Mouse (Mus musculus) gastrocnemius, adult 18-20 months (tissue): ENCODE measurements around the gene Cfap221. TPM values are rescaled to one million over a fixed set of nuclear protein-coding genes. Genes with fewer than 3 reads are reported as not detected.

Source experiments
- DNase-seq: peaks from one replicate; pipeline ENCODE4 v3.0.0; 2021; ENCODE audit warnings: low spot score
- long read RNA-seq, 2 experiments: library from polyadenylated mRNA; stranded (forward); transcript quantifications; one replicate each; pipeline ENCODE4 v2.0.0; 2021
- total RNA-seq, 2 experiments: library from RNA; stranded (reverse); gene quantifications; 2 replicates each; pipeline ENCODE4 v1.2.3; 2021

Gene Cfap221
- not detected for total RNA-seq
- long read RNA-seq, experiment 1, result 0 reads
- long read RNA-seq, experiment 2, result 0 reads

- peak; percentile 7 for DNase-seq
These were observed at the start of gene Cfap221 for GRCm38 (mm10) chr1:119996798-119997581. TSS of gene Cfap221 (minus strand) at chr1:119997234.

GRCm38 (mm10) chr1:120044584-120044983, 47.5 kb upstream of the Cfap221 start:
- DNase-seq, result peak; percentile 8

- DNase-seq, result no peak
These were observed 45.4 kb upstream of the Cfap221 start for GRCm38 (mm10) chr1:120042421-120042820.

- DNase-seq, result no peak
These were observed 41.6 kb upstream of the Cfap221 start for GRCm38 (mm10) chr1:120038594-120038993.

- DNase-seq, result no peak
These were observed 40.1 kb upstream of the Cfap221 start for GRCm38 (mm10) chr1:120037021-120037683.

GRCm38 (mm10) chr1:120035456-120036034, 38.5 kb upstream of the Cfap221 start:
- no peak for DNase-seq

GRCm38 (mm10) chr1:120034793-120035192, 37.8 kb upstream of the Cfap221 start:
- no peak for DNase-seq

GRCm38 (mm10) chr1:120033469-120033854, 36.4 kb upstream of the Cfap221 start:
- no peak for DNase-seq

- DNase-seq, result peak; percentile 77
These were observed 35.9 kb upstream of the Cfap221 start for GRCm38 (mm10) chr1:120032804-120033468.

GRCm38 (mm10) chr1:120030474-120030873, 33.4 kb upstream of the Cfap221 start:
- no peak for DNase-seq

GRCm38 (mm10) chr1:120027693-120028092, 30.7 kb upstream of the Cfap221 start:
- DNase-seq, result peak; percentile 20

- peak; percentile 32 for DNase-seq
These were observed 28.0 kb upstream of the Cfap221 start for GRCm38 (mm10) chr1:120025050-120025439.

- peak; percentile 28 for DNase-seq
These were observed 27.5 kb upstream of the Cfap221 start for GRCm38 (mm10) chr1:120024331-120025049.

GRCm38 (mm10) chr1:120021951-120022350, 24.9 kb upstream of the Cfap221 start:
- no peak for DNase-seq

- DNase-seq, result no peak
These were observed 23.4 kb upstream of the Cfap221 start for GRCm38 (mm10) chr1:120020322-120020897.

GRCm38 (mm10) chr1:120019428-120019827, 22.4 kb upstream of the Cfap221 start:
- no peak for DNase-seq

- no peak for DNase-seq
These were observed 21.9 kb upstream of the Cfap221 start for GRCm38 (mm10) chr1:120018900-120019299.

- no peak for DNase-seq
These were observed 19.2 kb upstream of the Cfap221 start for GRCm38 (mm10) chr1:120016240-120016639.

- peak; percentile 61 for DNase-seq
These were observed 16.1 kb upstream of the Cfap221 start for GRCm38 (mm10) chr1:120013111-120013510.

GRCm38 (mm10) chr1:120012638-120013037, 15.6 kb upstream of the Cfap221 start:
- no peak for DNase-seq
